Mouse (Mus musculus): Measurements from ENCODE around the gene Pdcd6ip.

- TF ChIP-seq CTCF (IDR thresholded peaks at IDR 0.05; ENCODE audit: borderline replicate concordance, insufficient read depth, low read depth, low read length) (no peak), POLR2A (IDR thresholded peaks at IDR 0.05; ENCODE audit: borderline replicate concordance, insufficient read depth, low read length) (no peak)
Measured at GRCm38 (mm10) chr9:113602140-113602539, 105.9 kb downstream of the Pdcd6ip start.
